Mouse (Mus musculus) B cell, adult 62 days (primary cell): Measurements from ENCODE around the gene Esr1. TPM values are rescaled to one million over a fixed set of nuclear protein-coding genes. Genes with fewer than 3 reads are reported as not detected.

ENCODE experiments used
- total RNA-seq: library from RNA; stranded (reverse); gene quantifications from 4 replicates; pipeline ENCODE4 v1.2.4, GENCODE M21; 2023

Esr1 gene
- total RNA-seq, result 6.8 to 8.0 TPM (median 7.4 TPM) in 4 replicates

DNA sequence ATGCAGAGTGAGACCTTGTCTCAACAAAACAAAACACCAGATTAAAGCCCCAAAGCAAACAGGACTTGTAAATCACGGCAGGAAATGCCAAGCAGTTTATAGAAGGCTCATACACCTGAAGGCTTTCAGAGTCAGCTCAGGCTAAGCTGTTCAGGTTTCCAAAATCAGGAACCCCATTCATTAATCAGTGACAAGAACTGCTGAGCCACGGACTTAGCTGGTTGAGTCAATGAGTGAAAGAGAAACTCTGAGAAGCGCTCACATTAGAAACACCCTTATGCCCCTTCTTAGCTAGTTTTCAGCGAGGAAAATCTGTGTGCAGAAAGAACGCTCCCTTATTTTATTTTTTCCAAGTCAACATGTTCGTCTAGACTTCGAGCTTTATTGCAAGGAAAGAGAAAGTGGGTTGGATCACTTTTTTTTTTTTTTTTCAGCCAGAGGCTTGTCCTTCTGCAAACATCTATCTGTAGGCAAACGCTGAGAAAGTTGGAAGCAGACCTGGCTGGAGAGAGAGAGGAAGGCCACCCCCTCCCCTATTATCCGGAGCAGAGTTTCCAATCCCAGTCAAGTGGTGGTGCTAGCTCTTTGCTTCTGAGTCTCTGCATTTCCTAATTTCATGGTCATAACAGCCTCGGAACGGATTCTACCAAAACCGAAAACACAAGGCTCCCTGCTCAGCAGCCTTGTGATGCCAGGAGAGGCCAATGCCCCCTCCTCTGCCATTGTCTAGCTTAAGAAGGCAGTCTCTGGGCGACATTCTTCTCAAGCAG lies at the start of gene Esr1:
Gene Esr1 (plus strand): TSS at position 208 of the 770 bp plus-strand sequence.

Other genes with a start within 250 kb of the Esr1 start
- 31.5 to 35.5 TPM (median 32.2 TPM) in 4 replicates for gene Zbtb2, start 223.5 kb upstream of the Esr1 start, total RNA-seq
- 51.9 to 61.1 TPM (median 56.5 TPM) in 4 replicates for gene Rmnd1, start 179.2 kb upstream of the Esr1 start, total RNA-seq
- gene Armt1, start 179.1 kb upstream of the Esr1 start, total RNA-seq, result 18.6 to 25.6 TPM (median 21.2 TPM) in 4 replicates
- gene Ccdc170, start 129.1 kb upstream of the Esr1 start, total RNA-seq, result 0.27 to 0.69 TPM (median 0.41 TPM) in 3 of 4 replicates, not detected in the other